Mouse (Mus musculus) embryo, embryonic 10 days (tissue): ENCODE results near the gene Atg5.

ENCODE experiments used
- DNase-seq: peaks from one replicate; pipeline ENCODE4 v3.0.0-alpha.2; 2015; ENCODE audit warnings: low spot score

The Atg5 gene

DNA sequence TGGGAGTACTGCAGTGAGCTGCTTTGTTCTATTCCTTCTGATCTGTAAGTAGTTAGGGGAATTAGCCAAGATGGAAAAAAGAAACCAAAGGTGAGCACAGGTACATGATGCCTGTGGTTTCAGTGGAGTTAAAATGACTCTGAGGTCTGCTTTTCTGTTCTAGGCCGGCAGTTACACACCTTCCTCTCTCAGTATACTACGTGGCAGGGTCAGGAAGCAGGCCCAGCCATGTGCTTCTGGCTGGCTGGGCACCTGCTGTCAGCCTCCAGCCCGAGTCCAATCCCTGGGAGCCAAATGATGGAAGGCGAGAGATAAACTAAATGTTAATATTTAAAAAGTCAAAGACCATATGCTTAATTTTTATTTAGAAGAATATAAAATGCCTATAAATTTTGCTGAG lies 85.3 kb downstream of the Atg5 start:
- DNase-seq, result no peak

- no peak for DNase-seq
Observed at GRCm38 (mm10) chr10:44354393-44354792, 86.2 kb downstream of the Atg5 start.

DNA sequence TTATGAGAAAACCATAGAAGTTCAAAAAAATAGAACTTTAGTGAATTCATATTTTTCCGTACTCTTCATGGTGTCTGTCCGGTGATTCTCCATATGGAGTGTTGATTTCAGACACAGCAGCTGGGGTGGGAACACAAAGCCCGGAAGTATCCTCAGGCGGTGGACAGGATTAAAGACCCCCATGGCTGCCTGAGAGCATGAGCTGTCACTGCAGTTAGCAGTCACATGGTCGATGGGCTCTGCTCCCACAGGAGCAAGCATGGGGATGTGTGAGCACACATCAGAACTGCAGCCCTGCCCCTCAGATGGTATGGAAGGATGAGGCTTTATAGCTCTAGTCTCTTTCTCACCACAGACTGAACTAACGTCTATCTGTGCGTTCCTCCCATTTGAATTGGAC lies 87.1 kb downstream of the Atg5 start:
- no peak for DNase-seq

DNA sequence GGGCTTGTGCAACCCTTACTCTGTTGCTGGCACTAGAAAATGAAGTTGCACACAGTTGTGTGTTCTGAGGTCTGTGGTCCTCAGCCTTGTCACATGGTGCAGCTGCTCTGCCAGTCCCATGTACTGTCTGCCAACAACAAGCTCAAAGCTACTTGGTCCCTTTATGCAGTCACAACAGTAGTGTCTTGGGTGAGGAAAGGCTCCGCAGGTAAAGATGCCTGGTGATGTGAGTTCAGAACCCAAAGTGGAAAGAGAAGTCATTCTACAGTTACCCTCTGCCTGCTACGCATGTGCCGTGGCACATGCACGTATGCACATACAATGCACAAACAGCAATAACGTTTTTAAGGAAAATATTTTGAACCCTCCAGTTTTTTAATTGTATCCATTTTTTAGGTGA lies 88.5 kb downstream of the Atg5 start:
- DNase-seq, result no peak

GRCm38 (mm10) chr10:44357316-44357715 lies 89.2 kb downstream of the Atg5 start:
- DNase-seq, result peak; percentile 79

GRCm38 (mm10) chr10:44358816-44359215 lies 90.7 kb downstream of the Atg5 start:
- no peak for DNase-seq

DNA sequence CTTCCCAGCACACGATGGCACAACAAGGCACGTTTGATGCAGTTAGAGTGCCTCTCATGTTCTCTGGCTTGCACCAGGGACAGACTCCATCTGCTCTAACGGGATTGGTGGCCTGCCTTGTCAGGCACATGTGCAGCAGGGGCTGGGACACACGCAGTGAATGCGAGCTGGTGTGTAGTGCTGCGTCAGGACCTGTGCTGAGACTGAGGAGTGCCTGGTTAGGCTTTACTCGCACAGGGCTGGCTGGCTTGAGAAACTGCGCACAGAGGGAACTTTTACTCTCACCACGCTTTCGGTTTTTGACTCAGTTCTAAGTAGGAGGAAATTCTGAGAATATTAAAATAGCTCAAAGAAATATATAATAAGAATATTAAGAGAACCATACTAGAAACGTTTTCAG lies 92.5 kb downstream of the Atg5 start:
- DNase-seq, result no peak

DNA sequence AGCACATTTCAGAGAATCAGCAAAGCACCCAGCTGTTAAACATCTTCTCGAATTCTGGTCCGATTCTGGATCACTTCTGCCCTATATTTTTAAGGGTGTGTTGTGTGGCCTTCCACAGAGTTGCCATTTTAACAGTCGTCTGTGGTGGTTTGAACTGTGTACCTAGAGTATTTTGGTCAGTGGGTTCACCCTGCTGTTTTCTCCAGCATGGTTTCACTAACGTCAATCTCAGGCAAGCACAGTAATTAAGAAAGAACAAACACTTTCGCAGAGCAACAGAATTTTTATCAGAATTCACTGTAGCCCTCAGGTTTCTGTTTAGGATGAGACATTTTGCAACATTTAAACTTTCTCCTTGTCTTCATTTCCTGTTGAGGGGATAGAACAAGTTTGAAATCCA lies 94.3 kb downstream of the Atg5 start:
- DNase-seq, result no peak

- DNase-seq, result no peak
Observed at GRCm38 (mm10) chr10:44362846-44363245, 94.7 kb downstream of the Atg5 start.

- DNase-seq, result no peak
Observed at GRCm38 (mm10) chr10:44366186-44366585, 98.0 kb downstream of the Atg5 start.

DNA sequence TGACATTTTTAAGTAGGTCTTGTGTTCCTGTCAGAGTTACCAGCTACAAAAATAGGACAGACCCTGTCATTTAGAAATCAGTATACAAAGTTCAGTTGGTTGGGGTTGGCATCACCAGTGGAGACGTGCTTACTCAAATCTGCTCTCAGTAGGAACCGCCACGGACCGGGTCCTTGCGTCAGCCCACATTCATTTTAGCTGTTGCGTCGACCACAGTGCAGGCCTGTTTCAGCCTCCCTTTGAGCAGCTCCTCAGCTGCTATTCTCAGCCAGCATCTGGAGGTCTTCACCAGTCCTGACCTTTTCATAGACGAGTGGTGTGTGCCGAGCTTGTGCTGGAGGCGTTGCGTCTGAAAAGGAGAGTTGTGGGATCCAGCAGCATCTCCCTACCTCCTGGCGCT lies 98.9 kb downstream of the Atg5 start:
- no peak for DNase-seq

GRCm38 (mm10) chr10:44368596-44368995 lies 100.4 kb downstream of the Atg5 start:
- DNase-seq, result no peak

DNA sequence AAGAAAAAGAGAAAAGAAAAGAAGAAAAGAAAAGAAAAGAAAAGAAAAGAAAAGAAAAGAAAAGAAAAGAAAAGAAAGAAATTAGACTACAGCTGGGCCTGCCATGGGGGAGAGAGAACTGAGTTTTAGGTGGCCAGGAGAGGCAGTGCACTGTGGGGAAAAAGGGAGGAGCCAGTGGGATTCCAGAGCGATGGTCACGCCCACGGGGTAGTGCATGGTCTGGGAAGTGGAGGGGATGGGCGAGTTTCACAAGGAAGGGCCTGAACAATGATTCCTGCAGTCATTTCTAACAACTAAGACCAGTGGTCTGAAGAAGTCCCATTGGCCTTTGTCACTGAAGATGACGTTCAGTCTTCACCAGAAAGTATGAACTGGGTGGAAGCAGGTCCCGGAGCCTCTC lies 102.5 kb downstream of the Atg5 start:
- DNase-seq, result no peak

DNA sequence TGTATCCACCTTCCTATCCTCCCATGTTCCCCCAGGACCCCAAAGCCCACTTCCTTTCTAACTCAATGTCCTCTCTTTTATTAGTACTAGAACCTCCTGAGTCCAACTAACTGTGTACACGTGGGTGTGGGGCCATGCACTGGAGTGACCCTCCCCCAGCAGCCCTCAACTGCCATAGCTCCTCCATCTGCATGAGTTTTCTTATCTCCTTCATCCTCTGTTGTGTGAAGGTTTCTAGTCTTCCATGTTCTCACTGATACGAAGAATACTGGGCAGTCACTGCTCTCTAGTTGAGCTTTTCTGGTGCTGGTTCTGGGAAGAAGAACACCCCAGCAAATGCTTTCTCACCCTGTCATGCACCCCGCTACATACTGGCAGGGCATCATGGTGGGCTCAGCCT lies 104.1 kb downstream of the Atg5 start:
- DNase-seq, result no peak

- no peak for DNase-seq
Observed at GRCm38 (mm10) chr10:44374678-44375077, 106.5 kb downstream of the Atg5 start.

- DNase-seq, result no peak
Observed at GRCm38 (mm10) chr10:44375501-44375900, 107.3 kb downstream of the Atg5 start.

- DNase-seq, result no peak
Observed at GRCm38 (mm10) chr10:44377821-44378220, 109.7 kb downstream of the Atg5 start.

DNA sequence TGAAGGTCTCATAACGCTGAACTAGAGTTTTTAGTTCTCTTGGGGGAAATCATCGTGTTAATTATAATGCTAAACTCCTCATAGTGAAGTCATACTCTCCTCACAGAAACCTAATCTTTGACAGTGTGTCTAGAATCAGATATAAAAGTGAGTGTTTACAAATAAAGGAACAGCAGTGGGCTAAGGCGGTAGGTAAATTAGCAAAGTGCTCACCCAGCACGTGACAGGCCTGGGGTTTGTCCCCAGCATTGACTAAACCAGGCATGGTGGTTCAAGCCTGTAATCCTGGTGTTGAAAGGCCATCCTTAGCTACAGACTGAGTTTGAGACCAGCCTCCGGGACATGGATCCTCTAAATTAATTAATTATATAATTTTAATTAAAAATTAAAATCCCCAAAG lies 110.2 kb downstream of the Atg5 start:
- DNase-seq, result no peak

- DNase-seq, result peak; percentile 35
Observed at GRCm38 (mm10) chr10:44380476-44381208, 112.5 kb downstream of the Atg5 start.

DNA sequence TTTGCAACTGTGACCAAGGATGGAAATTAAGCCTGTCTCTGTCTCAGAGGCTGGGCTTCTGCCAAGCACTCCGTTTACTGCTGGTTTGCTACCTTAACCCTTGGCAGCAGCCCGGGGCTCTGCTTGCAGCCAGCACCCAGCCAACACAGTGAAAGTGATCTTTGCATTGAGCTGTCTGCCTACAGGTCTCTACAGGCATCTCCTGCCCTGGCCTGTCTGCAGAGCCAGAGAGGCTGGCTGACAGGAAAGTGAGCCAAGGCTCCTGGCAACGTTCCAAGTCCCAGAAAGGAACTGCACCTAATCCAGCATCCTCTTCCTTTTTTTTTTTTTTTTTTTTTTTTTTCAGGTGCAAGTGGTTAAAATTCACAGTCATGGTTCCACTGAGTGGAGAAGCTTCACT lies 113.2 kb downstream of the Atg5 start:
- peak; percentile 24 for DNase-seq

- DNase-seq, result no peak
Observed at GRCm38 (mm10) chr10:44381948-44382347, 113.8 kb downstream of the Atg5 start.

GRCm38 (mm10) chr10:44383213-44383612 lies 115.1 kb downstream of the Atg5 start:
- DNase-seq, result no peak

- DNase-seq, result no peak
Observed at GRCm38 (mm10) chr10:44385227-44385626, 117.1 kb downstream of the Atg5 start.

- no peak for DNase-seq
Observed at GRCm38 (mm10) chr10:44388706-44389233, 120.6 kb downstream of the Atg5 start.
